Mouse (Mus musculus) lung, postnatal 14 days (tissue): Measurements from ENCODE around the gene Ccdc78.
A peak's percentile ranks its signal among the peaks of the same experiment; 100 is the strongest.

ENCODE experiments used
- DNase-seq: peaks from one replicate; pipeline ENCODE4 v3.0.0; 2021

Gene Ccdc78

DNA sequence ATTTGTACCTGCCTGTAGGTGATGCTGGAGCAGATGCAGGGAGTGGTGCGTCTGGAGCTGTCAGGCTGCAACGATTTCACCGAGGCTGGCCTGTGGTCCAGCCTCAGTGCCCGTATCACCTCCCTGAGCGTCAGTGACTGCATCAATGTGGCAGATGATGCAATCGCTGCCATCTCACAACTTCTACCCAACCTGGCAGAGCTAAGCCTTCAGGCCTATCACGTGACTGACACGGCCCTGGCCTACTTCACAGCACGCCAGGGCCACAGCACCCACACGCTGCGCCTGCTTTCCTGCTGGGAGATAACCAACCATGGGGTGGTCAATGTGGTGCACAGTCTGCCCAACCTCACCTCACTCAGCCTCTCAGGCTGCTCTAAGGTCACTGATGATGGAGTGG lies 31.3 kb downstream of the Ccdc78 start:
- DNase-seq, result no peak

DNA sequence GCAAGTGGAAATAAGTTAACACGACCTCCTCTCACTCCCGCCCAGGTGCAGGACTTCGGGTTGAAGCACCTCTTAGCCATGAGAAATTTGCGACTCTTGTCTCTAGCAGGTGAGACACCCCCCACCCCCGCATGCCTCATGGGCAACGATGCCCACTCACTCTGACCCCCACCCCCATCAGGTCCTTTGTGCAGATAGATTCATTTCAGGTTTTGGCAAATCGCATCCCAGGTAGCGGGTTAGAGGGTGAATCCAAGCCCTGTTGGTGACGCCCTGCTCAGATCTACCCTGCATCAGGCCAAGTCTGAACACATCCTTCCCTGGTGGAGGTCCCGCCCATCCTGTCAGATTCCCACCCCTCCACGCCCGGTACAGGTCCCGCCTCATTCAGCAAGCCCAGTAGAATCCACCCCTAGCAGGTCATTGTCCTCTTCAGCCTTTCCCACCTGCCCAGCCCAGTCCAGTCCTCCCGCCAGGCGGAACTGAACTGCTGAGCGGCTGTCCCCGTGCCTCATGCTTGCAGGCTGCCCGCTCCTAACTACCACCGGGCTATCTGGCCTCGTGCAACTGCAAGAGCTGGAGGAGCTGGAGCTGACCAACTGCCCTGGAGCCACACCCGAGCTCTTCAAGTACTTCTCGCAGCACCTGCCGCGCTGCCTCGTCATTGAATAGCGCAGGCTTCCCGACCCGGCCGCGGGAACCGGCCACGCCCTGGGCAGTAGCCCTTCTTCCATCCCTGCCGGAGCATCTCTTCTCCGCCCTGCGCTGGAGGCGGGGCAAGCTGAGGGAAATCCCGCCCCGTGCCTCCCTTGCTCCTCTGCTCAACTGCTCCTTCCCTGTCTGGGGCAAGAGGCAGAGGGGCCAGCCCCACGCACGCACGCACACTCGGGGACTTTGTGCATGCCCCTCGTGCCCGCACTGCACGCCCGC lies 32.7 kb downstream of the Ccdc78 start:
- no peak for DNase-seq

DNA sequence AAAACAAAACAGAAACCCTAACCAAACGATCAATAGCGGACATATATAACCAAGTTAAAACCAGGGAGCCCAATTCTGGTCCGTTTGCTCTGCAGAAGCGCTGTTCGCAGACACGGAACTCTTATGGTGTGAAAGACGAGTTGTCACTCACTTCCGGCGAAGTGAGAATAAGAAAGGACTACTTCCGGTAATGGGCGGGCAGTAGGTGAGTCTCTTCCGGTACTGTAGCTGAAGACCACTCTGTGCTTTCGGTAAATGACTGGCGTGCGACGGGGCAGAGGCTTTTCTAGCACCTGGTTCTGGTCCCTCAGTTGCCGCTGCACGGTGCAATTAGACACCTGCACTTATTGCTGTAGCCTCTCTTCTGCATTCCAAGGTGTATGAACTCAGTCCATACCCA lies 37.1 kb downstream of the Ccdc78 start, which contains the start of gene Wdr24:
Gene Wdr24 (plus strand): TSS at position 176 of the 400 bp plus-strand sequence.
- DNase-seq, result peak; percentile 77

DNA sequence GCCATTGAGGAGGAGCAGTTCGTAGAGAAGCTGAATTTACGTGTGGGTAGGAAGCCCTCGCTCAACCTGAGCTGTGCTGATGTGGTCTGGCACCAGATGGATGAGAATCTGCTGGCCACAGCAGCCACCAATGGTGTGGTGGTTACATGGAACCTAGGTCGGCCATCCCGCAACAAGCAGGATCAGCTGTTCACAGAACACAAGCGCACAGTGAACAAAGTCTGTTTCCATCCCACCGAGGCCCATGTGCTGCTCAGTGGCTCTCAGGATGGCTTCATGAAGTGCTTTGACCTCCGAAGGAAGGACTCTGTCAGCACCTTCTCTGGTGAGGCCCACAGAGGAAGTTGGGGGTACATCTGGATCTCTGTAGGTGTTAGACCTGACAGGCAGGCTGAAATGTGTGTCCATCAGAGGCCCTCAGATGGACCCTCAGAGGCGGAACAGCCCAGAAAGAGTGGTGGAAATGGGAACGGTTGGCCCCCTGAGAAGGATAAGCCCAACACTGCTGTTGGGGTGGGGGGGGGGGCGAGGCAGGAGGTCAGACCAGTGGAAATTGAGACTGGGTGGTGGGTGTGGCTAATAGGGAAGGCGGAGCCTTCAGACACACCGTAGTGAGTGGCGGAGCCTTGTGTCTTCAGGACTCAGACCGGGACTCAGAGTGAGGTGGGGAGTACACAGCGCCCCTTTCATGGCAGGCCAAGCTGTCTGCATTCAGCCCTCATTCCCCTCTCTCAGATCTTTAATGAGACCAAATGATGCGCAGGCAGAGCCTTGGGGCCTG lies 38.2 kb downstream of the Ccdc78 start:
- DNase-seq, result no peak

DNA sequence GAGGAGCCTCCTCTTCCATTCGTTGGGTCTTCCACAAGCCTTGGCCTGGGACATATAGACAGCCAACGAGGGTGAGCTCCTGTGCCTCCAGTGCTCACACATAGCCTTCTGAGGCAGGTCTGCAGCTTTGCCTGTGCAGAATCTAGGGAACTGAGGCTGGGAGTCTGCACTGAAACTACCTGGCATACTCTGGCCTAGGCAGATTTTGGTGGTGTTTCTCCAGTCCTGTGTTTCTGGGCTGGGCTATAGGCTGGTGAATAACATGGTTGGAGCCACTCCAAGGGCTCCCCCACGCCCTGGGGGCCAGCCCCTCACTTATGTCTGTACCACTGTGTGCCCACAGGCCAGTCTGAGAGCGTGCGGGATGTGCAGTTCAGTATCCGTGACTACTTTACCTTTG lies 38.9 kb downstream of the Ccdc78 start:
- DNase-seq, result no peak

DNA sequence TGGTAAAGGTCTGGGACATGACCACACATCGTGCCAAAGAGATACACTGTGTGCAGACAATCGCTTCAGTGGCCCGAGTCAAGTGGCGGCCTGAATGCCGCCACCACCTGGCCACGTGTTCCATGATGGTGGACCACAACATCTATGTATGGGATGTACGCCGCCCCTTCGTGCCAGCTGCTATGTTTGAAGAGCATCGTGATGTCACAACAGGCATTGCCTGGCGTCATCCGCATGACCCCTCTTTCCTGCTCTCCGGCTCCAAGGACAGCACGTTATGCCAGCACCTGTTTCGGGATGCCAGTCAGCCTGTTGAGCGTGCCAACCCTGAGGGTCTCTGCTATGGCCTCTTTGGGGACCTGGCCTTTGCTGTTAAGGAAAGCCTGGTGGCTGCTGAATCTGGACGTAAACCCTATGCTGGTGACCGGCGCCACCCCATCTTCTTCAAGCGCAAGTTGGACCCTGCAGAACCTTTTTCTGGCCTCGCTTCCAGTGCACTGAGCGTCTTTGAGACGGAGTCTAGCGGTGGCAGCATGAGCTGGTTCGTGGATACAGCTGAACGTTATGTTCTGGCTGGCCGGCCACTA lies 39.7 kb downstream of the Ccdc78 start:
- no peak for DNase-seq

DNA sequence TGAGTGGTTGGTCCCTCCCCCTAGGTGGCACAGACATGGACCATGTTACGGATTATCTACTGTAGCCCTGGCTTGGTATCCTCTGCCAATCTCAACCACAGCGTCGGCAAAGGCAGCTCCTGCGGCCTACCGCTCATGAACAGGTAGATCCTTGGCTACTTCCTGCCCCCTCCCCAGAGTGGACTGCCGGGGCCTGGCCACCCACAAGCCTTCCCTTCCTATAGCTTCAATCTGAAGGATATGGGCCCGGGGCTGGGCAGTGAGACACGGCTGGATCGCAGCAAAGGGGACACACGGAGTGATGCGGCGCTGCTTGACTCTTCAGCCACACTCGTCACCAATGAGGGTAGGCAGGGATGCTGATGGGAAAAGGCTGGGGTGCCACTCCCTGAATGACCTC lies 40.6 kb downstream of the Ccdc78 start:
- DNase-seq, result no peak

DNA sequence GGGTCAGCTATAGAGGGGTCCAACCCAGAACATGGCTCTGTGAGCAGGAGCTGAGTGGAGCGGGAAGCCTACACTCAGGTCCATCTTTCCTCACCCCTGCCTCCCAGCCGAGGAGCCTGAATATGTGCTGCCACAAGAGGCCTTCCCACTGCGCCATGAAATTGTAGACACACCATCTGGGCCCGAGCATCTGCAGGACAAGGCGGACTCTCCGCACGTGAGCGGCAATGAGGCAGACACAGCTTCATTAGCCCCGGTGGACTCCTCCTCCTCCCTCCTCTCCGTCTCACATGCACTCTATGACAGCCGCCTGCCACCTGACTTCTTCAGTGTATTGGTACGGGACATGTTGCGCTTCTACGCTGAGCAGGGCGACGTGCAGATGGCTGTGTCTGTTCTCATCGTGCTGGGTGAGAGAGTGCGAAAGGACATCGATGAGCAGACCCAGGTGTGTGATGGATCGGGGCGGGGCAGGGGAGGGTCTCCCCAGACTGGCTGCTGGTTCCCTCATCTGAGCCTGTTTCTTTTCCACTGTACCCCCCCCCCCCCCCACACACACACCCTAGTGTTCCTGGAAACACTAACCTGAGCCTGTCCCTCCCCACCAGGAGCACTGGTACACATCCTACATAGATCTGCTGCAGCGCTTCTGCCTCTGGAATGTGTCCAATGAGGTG lies 41.3 kb downstream of the Ccdc78 start:
- no peak for DNase-seq

DNA sequence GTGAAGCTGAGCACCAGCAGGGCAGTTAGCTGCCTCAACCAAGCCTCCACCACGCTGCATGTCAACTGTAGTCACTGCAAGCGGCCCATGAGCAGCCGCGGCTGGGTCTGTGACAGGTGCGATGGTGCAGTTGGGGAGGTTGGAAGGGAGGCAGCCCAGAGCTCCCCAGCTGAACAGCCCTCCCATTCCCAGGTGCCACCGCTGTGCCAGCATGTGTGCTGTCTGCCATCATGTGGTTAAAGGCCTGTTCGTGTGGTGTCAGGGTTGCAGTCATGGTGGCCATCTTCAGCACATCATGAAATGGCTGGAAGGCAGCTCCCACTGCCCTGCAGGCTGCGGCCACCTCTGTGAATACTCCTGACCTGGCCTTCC lies 41.8 kb downstream of the Ccdc78 start:
- no peak for DNase-seq

DNA sequence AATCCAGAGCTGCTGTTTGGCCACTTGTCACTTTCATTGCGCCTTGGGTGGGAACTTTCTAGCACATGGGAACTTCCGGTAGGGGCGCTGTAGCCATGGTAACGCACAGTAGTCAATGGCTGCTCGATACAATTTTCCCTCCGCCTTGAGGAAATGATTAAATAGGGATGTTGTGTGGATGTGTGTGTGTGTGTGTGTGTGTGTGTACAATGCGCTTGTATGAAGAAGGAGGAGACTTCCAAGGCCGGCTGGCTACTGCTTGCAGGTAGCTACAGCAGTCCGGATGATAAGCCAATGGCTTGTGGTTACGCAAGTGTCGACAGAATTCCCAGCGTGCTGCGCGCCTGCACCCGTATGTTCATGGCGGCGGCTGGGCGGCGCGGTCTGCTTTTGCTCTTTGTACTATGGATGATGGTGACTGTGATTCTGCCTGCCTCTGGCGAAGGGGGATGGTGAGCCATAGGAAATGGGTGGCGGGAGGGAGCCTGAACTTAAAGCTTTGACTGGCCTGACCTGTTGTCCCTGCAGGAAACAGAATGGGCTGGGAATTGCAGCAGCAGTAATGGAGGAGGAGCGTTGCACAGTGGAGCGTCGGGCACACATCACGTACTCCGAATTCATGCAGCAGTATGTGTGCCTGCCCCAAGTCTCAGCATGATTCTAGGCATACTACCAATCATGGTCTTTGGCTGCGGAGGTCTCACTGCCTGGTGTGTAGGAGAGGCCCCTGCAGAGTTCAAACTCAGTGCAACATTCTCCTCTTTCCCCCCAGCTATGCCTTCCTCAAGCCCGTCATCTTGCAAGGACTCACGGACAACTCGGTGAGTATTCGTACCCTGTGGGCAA lies 42.6 kb downstream of the Ccdc78 start, which contains the start of gene Jmjd8:
Gene Jmjd8 (plus strand): TSS at position 156 of the 846 bp plus-strand sequence.
- peak; percentile 76 for DNase-seq

DNA sequence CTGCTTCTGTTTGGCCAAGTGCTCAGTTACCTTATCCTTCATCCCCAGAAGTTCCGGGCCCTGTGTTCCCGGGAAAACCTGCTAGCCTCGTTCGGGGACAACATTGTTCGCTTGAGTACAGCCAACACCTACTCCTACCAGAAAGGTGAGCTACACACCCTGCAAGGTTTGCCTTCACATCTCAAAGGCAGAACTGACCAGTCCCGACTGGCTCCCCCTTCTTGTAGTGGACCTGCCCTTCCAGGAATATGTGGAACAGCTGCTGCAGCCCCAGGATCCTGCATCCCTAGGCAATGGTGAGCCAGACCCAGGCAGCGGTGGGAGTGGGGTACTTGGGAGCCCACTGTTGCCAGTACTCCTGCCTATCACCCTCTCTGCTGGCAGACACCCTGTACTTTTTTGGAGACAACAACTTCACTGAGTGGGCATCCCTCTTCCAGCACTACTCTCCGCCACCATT lies 43.2 kb downstream of the Ccdc78 start:
- no peak for DNase-seq

DNA sequence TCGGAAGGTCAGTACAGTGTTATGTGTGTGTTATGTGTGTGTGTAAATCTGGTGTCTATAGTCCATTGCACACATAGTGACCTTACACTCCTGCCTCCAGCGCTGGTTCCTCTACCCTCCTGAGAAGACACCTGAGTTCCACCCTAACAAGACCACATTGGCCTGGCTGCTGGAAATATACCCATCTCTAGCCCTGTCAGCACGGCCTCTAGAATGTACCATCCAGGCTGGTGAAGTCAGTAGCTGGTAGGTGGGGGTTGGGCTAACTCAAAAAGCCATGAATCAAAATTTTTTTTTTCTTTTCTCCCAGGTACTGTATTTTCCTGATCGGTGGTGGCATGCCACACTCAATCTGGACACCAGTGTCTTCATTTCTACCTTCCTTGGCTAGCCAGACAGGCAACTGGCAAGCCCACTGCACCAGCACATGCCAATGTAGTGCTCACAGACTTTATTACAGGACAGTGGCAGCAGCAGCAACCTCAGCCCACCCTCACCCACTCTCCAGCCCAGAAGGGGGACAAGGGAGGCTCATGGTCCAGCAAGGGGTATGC lies 43.9 kb downstream of the Ccdc78 start:
- DNase-seq, result no peak

DNA sequence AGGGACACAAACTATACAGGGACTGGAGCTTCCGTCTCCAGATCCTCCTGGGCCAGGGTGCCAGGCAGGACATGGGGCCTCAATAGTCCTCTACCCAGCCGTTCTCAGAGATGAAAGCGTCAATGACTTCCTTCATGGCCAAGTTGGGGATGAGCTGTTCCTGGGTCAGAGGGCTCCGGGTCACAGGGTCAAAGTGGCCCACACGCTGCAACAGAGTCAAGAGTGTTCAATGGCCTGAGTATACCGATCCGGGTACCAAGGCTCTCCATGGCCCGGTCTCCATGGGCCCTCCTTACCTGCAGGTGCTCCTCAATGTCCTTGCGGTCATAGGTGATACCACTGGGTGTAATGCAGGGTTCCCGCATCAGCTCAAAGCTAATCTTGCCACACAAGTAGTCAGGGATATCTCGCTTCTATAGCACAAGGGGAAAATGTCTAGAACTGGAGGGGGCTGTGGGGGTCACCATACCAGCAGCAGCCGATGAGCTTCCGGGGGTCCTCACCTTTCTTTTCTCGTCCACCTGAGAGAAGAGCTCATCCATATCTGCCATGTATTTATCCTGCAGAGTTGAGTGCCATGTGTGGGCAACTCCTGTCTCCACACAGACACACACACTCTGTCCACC lies 44.5 kb downstream of the Ccdc78 start:
- DNase-seq, result no peak

DNA sequence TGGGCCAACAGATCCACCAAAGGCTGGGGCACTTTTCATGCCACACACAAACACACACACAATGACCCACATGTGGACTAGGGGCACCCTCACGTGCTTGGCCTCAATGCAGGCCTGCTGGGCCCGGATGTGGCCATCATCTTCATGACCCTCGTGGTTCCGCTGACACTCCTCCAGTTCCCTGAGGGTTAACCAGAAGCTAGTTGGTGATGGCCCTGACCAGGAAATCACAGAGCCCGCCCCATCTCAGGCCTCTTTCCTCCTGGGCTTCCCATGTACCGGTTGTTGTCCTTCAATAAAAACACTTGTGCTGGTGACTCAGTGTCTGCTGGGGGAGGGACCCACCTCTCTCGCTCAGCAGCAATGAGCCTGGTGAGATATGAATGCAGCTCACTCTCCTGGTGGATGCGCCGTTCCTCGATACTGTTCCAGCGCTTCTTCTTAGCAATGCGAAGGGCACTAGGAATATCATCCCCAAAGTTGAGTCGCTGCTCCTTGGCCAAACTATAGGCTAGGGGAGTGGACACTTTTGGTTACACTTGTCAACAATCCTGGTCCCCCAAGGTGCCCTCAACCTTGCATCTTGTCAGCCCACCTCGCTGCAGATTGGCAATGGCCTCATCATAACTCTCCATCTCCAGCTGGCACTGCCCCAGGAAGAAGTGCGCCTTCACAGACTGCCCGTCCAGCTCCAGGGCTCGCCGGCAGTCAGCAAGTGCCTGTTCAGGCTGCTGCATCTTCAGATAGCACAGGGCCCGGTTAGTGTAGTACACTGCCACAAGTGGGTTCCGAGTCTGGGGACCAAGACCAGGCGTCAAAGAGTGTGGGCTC lies 45.3 kb downstream of the Ccdc78 start:
- no peak for DNase-seq

DNA sequence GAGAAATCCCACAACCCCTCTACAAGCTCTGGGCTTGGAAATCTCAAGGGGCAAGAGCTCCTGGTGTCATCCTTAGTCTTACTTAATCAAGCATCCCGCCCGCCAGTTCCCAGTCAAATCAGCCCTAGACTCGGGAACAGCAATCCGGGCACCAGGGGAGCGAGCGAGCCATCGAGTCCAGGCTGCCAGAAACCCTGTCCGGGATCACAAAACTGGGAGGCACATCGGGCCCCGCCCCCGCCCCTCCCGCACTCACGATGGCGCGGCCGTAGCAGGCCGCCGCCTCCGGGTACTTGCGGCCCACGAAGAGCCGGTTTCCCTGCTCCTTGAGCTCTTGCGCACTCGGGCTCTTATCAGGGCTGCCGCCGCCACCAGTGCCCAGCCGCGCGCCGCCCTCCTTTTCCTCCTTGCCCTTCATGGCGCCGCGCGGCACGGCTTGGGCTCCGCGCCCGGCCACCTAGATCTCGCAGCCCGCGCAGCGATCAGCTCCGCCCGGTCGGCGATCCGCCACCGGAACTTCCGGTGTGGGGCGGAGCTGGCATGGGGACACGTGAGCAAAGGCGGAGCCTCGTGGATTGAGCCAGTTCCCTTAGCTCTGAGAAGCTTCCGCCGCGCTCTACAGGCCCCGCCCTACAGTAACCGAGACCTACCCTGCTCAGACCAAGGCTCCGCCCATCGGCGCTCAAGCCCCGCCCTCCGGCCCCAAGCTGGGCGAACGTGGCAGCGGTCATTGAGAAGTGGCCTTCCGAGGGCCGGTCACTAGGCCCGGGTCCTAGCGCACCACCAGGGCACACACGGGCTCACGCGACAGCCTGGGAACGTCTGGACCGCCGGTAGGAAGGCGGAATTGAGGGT lies 46.3 kb downstream of the Ccdc78 start:
- peak; percentile 100 for DNase-seq

DNA sequence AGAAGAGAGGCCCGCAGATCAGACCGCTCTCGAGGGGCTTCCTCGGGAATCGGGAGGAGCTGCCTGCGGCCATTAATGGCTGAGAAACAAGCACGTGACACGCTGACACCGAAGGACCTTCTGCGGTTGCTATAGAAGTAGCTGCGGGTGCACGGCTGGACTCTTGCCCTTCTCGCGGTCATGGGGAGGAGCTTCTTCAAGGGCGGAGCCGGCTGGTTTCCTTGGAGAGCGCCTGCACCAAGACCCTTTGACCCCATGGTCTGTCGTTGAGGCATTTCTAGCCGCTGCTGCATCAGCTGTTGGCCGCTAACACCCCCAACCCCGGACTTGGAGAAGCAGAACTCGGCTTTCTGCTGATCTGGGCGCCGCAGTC lies 46.9 kb downstream of the Ccdc78 start, which contains the start of gene Stub1:
Gene Stub1 (minus strand): TSS at position 114 of the 373 bp plus-strand sequence.
- DNase-seq, result peak; percentile 89

DNA sequence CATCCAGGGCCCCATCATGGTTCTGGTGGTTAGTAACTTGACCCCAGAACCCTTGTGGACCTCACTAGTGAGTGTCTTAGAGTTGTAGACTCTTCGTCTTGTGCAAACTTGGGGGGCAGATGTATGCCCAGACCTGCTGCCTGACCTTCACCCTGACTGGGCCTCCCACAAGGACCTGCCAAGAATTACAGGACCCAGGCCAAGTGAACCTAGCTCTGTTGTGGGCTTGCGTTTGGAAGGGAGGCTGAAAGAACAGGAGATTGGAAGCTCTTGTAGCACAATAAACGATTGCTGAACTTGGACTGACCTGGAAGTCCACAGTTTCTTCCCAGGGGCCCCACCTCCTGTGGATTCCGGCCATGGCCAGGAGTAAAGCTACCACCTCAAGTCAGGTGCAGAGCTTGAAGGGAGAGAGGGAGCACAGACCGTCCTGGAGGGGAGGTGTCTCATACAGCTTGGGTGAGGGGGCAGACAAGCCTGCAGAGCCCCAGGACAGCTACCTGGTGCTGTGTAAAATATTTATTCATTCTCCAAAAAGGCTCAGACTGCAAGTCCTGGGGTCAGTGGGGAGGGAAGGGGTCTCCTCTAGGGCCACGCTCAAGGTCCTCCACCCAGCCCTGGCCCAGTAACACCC lies 47.7 kb downstream of the Ccdc78 start:
- no peak for DNase-seq

DNA sequence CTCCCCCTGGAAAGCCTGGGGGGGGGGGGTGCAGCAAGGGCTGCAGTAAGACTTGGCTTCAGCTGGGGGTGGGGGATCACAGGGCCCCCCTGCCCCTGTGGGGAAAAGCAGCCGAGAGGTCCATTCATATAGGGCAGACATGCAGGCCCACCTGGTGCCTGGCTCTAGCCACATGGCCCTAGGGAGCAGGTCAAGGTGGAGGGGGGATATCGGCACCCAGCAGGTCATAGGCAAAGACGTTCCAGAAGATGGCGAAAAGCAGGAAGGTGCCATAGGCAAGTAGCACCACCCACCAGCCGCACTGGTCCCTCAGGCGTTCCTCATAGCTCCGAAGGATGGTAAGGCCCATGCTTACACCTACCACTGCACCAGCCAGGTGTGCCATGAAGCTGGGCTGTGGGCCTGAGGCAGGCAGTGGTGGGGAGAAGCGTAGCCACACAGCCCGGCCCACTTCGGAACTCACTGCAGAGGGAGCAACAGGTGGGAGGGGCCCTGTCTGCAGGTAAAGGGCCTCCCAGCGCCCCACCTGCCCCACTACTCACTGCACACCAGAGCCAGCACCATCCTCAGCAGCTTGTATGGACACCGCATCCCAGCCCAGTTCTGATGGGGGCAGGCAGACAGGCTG lies 48.3 kb downstream of the Ccdc78 start:
- no peak for DNase-seq
